Mouse (Mus musculus): ENCODE measurements around the gene 2900011O08Rik. TPM values are rescaled to one million over a fixed set of nuclear protein-coding genes. Genes with fewer than 3 reads are reported as not detected.

Gene 2900011O08Rik
- polyA plus RNA-seq, 1 experiment from 2014 or later, result 5.1 TPM

GRCm38 (mm10) chr16:14017306-14017705 is 30.9 kb downstream of the 2900011O08Rik start:
- Histone ChIP-seq H3K4me1 (ENCODE audit: control insufficient read depth, insufficient read depth, low read length) (no peaks in the 10 kb centered on the region), H3K4me3 (ENCODE audit: low read depth, low read length) (no peak overlapping the region), H3K27me3 (replicated peaks; ENCODE audit: control insufficient read depth, insufficient read depth, low read length) (no peaks in the 10 kb centered on the region), H3K4me2 (ENCODE audit: low read depth, low read length) (no peak overlapping the region), H3K27ac (replicated peaks; ENCODE audit: low read depth, low read length) (no peak overlapping the region), H3K36me3 (ENCODE audit: control insufficient read depth, insufficient read depth, low read length) (no peaks in the 10 kb centered on the region), H3K9me3 (ENCODE audit: control insufficient read depth, low read length) (no peaks in the 10 kb centered on the region), H3K9ac (ENCODE audit: low read depth, low read length) (no peak overlapping the region)
- WGBS, result 86% methylated on average over 8 of the region's 8 CpGs
- ATAC-seq (ENCODE audit: low read depth) (no peak), DNase-seq (ENCODE audit: low spot score) (no peak)

GRCm38 (mm10) chr16:14021166-14021822 is 34.9 kb downstream of the 2900011O08Rik start:
- Histone ChIP-seq H3K9ac (ENCODE audit: low read depth, low read length) (no peak overlapping the region), H3K36me3 (ENCODE audit: control insufficient read depth, insufficient read depth, low read length) (no peaks in the 10 kb centered on the region), H3K27me3 (replicated peaks; ENCODE audit: control insufficient read depth, insufficient read depth, low read length) (no peaks in the 10 kb centered on the region), H3K27ac (replicated peaks; ENCODE audit: low read depth, low read length) (no peak overlapping the region), H3K9me3 (ENCODE audit: control insufficient read depth, low read length) (no peaks in the 10 kb centered on the region), H3K4me3 (ENCODE audit: low read depth, low read length) (no peak overlapping the region), H3K4me2 (ENCODE audit: low read depth, low read length) (no peak overlapping the region), H3K4me1 (ENCODE audit: control insufficient read depth, insufficient read depth, low read length) (no peaks in the 10 kb centered on the region)
- no peak for DNase-seq (ENCODE audit: low spot score)
- WGBS, result 77% methylated on average over 3 of the region's 3 CpGs
- no peak for ATAC-seq (ENCODE audit: low read depth)

GRCm38 (mm10) chr16:14025091-14025990 is 38.9 kb downstream of the 2900011O08Rik start:
- no peak overlapping the region for H3K27ac ChIP-seq (replicated peaks; ENCODE audit: low read depth, low read length)
- H3K27me3 ChIP-seq (replicated peaks; ENCODE audit: control insufficient read depth, insufficient read depth, low read length), result no peaks in the 10 kb centered on the region
- 61% methylated on average over 2 of the region's 2 CpGs for WGBS
- DNase-seq (ENCODE audit: low spot score) (no peak), ATAC-seq (ENCODE audit: low read depth) (no peak)
- H3K9ac ChIP-seq (ENCODE audit: low read depth, low read length), result no peak overlapping the region
- no peaks in the 10 kb centered on the region for H3K9me3 ChIP-seq (ENCODE audit: control insufficient read depth, low read length)
- no peak overlapping the region for H3K4me2 ChIP-seq (ENCODE audit: low read depth, low read length)
- H3K36me3 ChIP-seq (ENCODE audit: control insufficient read depth, insufficient read depth, low read length), result no peaks in the 10 kb centered on the region
- no peaks in the 10 kb centered on the region for H3K4me1 ChIP-seq (ENCODE audit: control insufficient read depth, insufficient read depth, low read length)
- no peak overlapping the region for H3K4me3 ChIP-seq (ENCODE audit: low read depth, low read length)

GRCm38 (mm10) chr16:14029072-14029471 is 42.7 kb downstream of the 2900011O08Rik start:
- H3K27ac ChIP-seq (replicated peaks; ENCODE audit: low read depth, low read length), result no peak overlapping the region
- H3K4me1 ChIP-seq (ENCODE audit: control insufficient read depth, insufficient read depth, low read length), result no peaks in the 10 kb centered on the region
- H3K27me3 ChIP-seq (replicated peaks; ENCODE audit: control insufficient read depth, insufficient read depth, low read length), result no peaks in the 10 kb centered on the region
- DNase-seq (ENCODE audit: low spot score), result no peak
- no peaks in the 10 kb centered on the region for H3K36me3 ChIP-seq (ENCODE audit: control insufficient read depth, insufficient read depth, low read length)
- no peak overlapping the region for H3K9ac ChIP-seq (ENCODE audit: low read depth, low read length)
- H3K9me3 ChIP-seq (ENCODE audit: control insufficient read depth, low read length), result no peaks in the 10 kb centered on the region
- H3K4me2 ChIP-seq (ENCODE audit: low read depth, low read length), result no peak overlapping the region
- 60% methylated on average over 2 of the region's 2 CpGs for WGBS
- H3K4me3 ChIP-seq (ENCODE audit: low read depth, low read length), result no peak overlapping the region
- no peak for ATAC-seq (ENCODE audit: low read depth)

- 72% methylated on average over 2 of the region's 2 CpGs for WGBS
- Histone ChIP-seq H3K4me3 (ENCODE audit: low read depth, low read length) (no peak overlapping the region), H3K9me3 (ENCODE audit: control insufficient read depth, low read length) (no peaks in the 10 kb centered on the region), H3K36me3 (ENCODE audit: control insufficient read depth, insufficient read depth, low read length) (no peaks in the 10 kb centered on the region), H3K27me3 (replicated peaks; ENCODE audit: control insufficient read depth, insufficient read depth, low read length) (no peaks in the 10 kb centered on the region), H3K4me1 (ENCODE audit: control insufficient read depth, insufficient read depth, low read length) (no peaks in the 10 kb centered on the region), H3K4me2 (ENCODE audit: low read depth, low read length) (no peak overlapping the region), H3K27ac (replicated peaks; ENCODE audit: low read depth, low read length) (no peak overlapping the region), H3K9ac (ENCODE audit: low read depth, low read length) (no peak overlapping the region)
- ATAC-seq (ENCODE audit: low read depth), result no peak
- DNase-seq (ENCODE audit: low spot score), result no peak
Observed at GRCm38 (mm10) chr16:14029851-14030250, 43.4 kb downstream of the 2900011O08Rik start.

GRCm38 (mm10) chr16:14030650-14031049 is 44.2 kb downstream of the 2900011O08Rik start:
- Histone ChIP-seq H3K9me3 (ENCODE audit: control insufficient read depth, low read length) (no peaks in the 10 kb centered on the region), H3K27me3 (replicated peaks; ENCODE audit: control insufficient read depth, insufficient read depth, low read length) (no peaks in the 10 kb centered on the region), H3K4me1 (ENCODE audit: control insufficient read depth, insufficient read depth, low read length) (no peaks in the 10 kb centered on the region), H3K4me3 (ENCODE audit: low read depth, low read length) (no peak overlapping the region), H3K27ac (replicated peaks; ENCODE audit: low read depth, low read length) (no peak overlapping the region), H3K9ac (ENCODE audit: low read depth, low read length) (no peak overlapping the region), H3K36me3 (ENCODE audit: control insufficient read depth, insufficient read depth, low read length) (no peaks in the 10 kb centered on the region), H3K4me2 (ENCODE audit: low read depth, low read length) (no peak overlapping the region)
- ATAC-seq (ENCODE audit: low read depth) (no peak), DNase-seq (ENCODE audit: low spot score) (no peak)
- 91% methylated on average over 4 of the region's 4 CpGs for WGBS

DNA sequence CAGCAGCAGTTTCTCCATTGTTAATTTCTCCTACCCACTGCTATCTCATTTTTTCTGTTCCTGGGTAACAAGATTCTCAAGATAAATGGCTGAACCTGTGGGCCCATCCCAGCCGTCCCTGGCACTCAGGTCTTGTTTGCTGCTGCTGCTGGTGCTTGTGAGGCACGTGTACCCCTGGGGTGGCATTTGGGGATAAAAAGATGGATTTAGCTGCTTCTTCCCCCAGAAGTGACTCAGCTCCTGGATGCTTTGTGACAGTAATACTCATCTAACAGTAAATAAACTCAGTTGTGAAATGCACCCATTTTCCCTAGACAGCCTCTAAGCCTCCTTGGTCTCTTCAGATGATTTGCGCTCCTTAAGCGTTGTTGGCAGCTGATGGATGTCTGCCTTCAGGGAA is 46.7 kb downstream of the 2900011O08Rik start:
- H3K27me3 ChIP-seq (replicated peaks; ENCODE audit: control insufficient read depth, insufficient read depth, low read length), result no peaks in the 10 kb centered on the region
- no peak overlapping the region for H3K9ac ChIP-seq (ENCODE audit: low read depth, low read length)
- no peak for ATAC-seq (ENCODE audit: low read depth)
- H3K27ac ChIP-seq (replicated peaks; ENCODE audit: low read depth, low read length), result no peak overlapping the region
- 67% methylated on average over 4 of the region's 4 CpGs for WGBS
- H3K4me1 ChIP-seq (ENCODE audit: control insufficient read depth, insufficient read depth, low read length), result no peaks in the 10 kb centered on the region
- no peaks in the 10 kb centered on the region for H3K9me3 ChIP-seq (ENCODE audit: control insufficient read depth, low read length)
- no peaks in the 10 kb centered on the region for H3K36me3 ChIP-seq (ENCODE audit: control insufficient read depth, insufficient read depth, low read length)
- no peak for DNase-seq (ENCODE audit: low spot score)
- no peak overlapping the region for H3K4me2 ChIP-seq (ENCODE audit: low read depth, low read length)
- H3K4me3 ChIP-seq (ENCODE audit: low read depth, low read length), result no peak overlapping the region

- Histone ChIP-seq H3K27me3 (replicated peaks; ENCODE audit: control insufficient read depth, insufficient read depth, low read length) (no peaks in the 10 kb centered on the region), H3K4me2 (ENCODE audit: low read depth, low read length) (no peak overlapping the region), H3K27ac (replicated peaks; ENCODE audit: low read depth, low read length) (no peak overlapping the region), H3K9me3 (ENCODE audit: control insufficient read depth, low read length) (no peaks in the 10 kb centered on the region), H3K36me3 (ENCODE audit: control insufficient read depth, insufficient read depth, low read length) (no peaks in the 10 kb centered on the region), H3K4me3 (ENCODE audit: low read depth, low read length) (no peak overlapping the region), H3K9ac (ENCODE audit: low read depth, low read length) (no peak overlapping the region), H3K4me1 (ENCODE audit: control insufficient read depth, insufficient read depth, low read length) (no peaks in the 10 kb centered on the region)
- WGBS, result 78% methylated on average over 2 of the region's 2 CpGs
- DNase-seq (ENCODE audit: low spot score) (no peak), ATAC-seq (ENCODE audit: low read depth) (no peak)
Observed at GRCm38 (mm10) chr16:14042421-14042820, 56.0 kb downstream of the 2900011O08Rik start.

All from embryonic facial prominence, embryonic 14.5 days (tissue).